Mouse (Mus musculus) MEL (cell line): Measurements from ENCODE around the gene Rcbtb2. TPM values are rescaled to one million over a fixed set of nuclear protein-coding genes. Genes with fewer than 3 reads are reported as not detected.

Experiments
- DNase-seq: peaks from one replicate; pipeline ENCODE4 v3.0.0; 2011; ENCODE audit warnings: low read depth, low spot score
- H3K27ac ChIP-seq: 2 replicates; pipeline ENCODE4 v1.5.1; 2012; ENCODE audit warnings: low read depth, mild to moderate bottlenecking, control low read depth, low read length, moderate library complexity; ENCODE audit not compliant: control insufficient read depth
- H3K27me3 ChIP-seq, 2 experiments: fragments of 150-350 bp in 1 of 2; sonication (generic) in 1 of 2; 2 replicates each; pipeline ENCODE4 v1.6.1; 2012; ENCODE audit warnings: low read length in 2 of 2, mild to moderate bottlenecking in 2 of 2, improper control_type of control experiment in 1 of 2, moderate library complexity in 1 of 2; ENCODE audit not compliant: insufficient read depth in 2 of 2, control insufficient read depth in 1 of 2
- H3K36me3 ChIP-seq, 2 experiments: 2 replicates each; pipeline ENCODE4 v1.6.1; 2012 to 2014; ENCODE audit warnings: low read length in 2 of 2, improper control_type of control experiment in 1 of 2, inconsistent platforms in 1 of 2, mild to moderate bottlenecking in 1 of 2; ENCODE audit not compliant: insufficient read depth in 2 of 2, control insufficient read depth in 1 of 2
- H3K4me1 ChIP-seq, 2 experiments: fragments of 150-350 bp in 1 of 2; sonication (generic) in 1 of 2; 2 replicates each; pipeline ENCODE4 v1.6.1; 2012; ENCODE audit warnings: low read length in 2 of 2, improper control_type of control experiment in 1 of 2, mild to moderate bottlenecking in 1 of 2; ENCODE audit not compliant: insufficient read depth in 2 of 2, control insufficient read depth in 1 of 2
- H3K4me3 ChIP-seq, 2 experiments: fragments of 150-350 bp in 1 of 2; sonication (generic) in 1 of 2; 2 replicates each; pipeline ENCODE4 v1.5.1; 2012; ENCODE audit warnings: low read depth in 2 of 2, low read length in 2 of 2, mild to moderate bottlenecking in 2 of 2, moderate library complexity in 2 of 2, control low read depth in 1 of 2, improper control_type of control experiment in 1 of 2; ENCODE audit not compliant: control insufficient read depth in 1 of 2, insufficient read depth in 1 of 2
- H3K79me2 ChIP-seq: 2 replicates; pipeline ENCODE4 v1.6.1; 2012; ENCODE audit warnings: mild to moderate bottlenecking, low read length, moderate library complexity; ENCODE audit not compliant: control insufficient read depth, poor library complexity, insufficient read depth
- H3K9ac ChIP-seq: 2 replicates; pipeline ENCODE4 v1.6.1; 2012; ENCODE audit warnings: low read depth, mild to moderate bottlenecking, control low read depth, low read length, moderate library complexity; ENCODE audit not compliant: control insufficient read depth, poor library complexity, severe bottlenecking
- H3K9me3 ChIP-seq: fragments of 150-350 bp; sonication (generic); replicated peaks from 2 replicates; pipeline ENCODE4 v1.6.1; 2012; ENCODE audit warnings: mild to moderate bottlenecking, low read length, improper control_type of control experiment, moderate library complexity; ENCODE audit not compliant: insufficient read depth
- BHLHE40 ChIP-seq: IDR thresholded peaks from 2 replicates; pipeline ENCODE4 v1.6.1; 2012; ENCODE audit warnings: low read depth, mild to moderate bottlenecking, inconsistent platforms, low read length, improper control_type of control experiment, borderline replicate concordance
- CHD1 ChIP-seq: IDR thresholded peaks from 2 replicates; pipeline ENCODE4 v1.6.1; 2012; ENCODE audit warnings: low read depth, mild to moderate bottlenecking, inconsistent platforms, low read length, improper control_type of control experiment
- CHD2 ChIP-seq: IDR thresholded peaks from 2 replicates; pipeline ENCODE4 v1.6.1; 2011; ENCODE audit warnings: low read length, improper control_type of control experiment
- CTCF ChIP-seq, 3 experiments: IDR thresholded peaks in 2 of 3; conservative IDR thresholded peaks in 1 of 3; 2 replicates each; pipeline ENCODE4 v1.5.1; 2011 to 2012; ENCODE audit warnings: low read length in 3 of 3, low read depth in 2 of 3, mild to moderate bottlenecking in 2 of 3, improper control_type of control experiment in 1 of 3, inconsistent platforms in 1 of 3, mixed read lengths in 1 of 3, moderate library complexity in 1 of 3; ENCODE audit not compliant: control insufficient read depth in 1 of 3, insufficient read depth in 1 of 3, poor library complexity in 1 of 3, severe bottlenecking in 1 of 3
- E2F4 ChIP-seq: IDR thresholded peaks from 2 replicates; pipeline ENCODE4 v1.6.1; 2011; ENCODE audit warnings: low read depth, low read length, improper control_type of control experiment, borderline replicate concordance
- EP300 ChIP-seq, 2 experiments: IDR thresholded peaks; 2 replicates each; pipeline ENCODE4 v1.6.1; 2011; ENCODE audit warnings: improper control_type of control experiment in 2 of 2, low read length in 2 of 2, low read depth in 1 of 2, mild to moderate bottlenecking in 1 of 2
- HCFC1 ChIP-seq: IDR thresholded peaks from 2 replicates; pipeline ENCODE4 v1.6.1; 2012; ENCODE audit warnings: low read depth, mild to moderate bottlenecking, inconsistent platforms, low read length, improper control_type of control experiment, moderate library complexity
- KAT2A ChIP-seq: conservative IDR thresholded peaks from 2 replicates; pipeline ENCODE4 v1.6.1; 2012; ENCODE audit warnings: low read depth, low read length, improper control_type of control experiment, inconsistent platforms
- MAFK ChIP-seq: IDR thresholded peaks from 2 replicates; pipeline ENCODE4 v1.6.1; 2011; ENCODE audit warnings: low read depth, mild to moderate bottlenecking, low read length, improper control_type of control experiment, borderline replicate concordance
- MAX ChIP-seq: IDR thresholded peaks from 2 replicates; pipeline ENCODE4 v1.6.1; 2011; ENCODE audit warnings: low read length, improper control_type of control experiment
- MAZ ChIP-seq: IDR thresholded peaks from 2 replicates; pipeline ENCODE4 v1.6.1; 2012; ENCODE audit warnings: low read depth, mild to moderate bottlenecking, inconsistent platforms, low read length, improper control_type of control experiment
- MEF2A ChIP-seq: IDR thresholded peaks from 2 replicates; pipeline ENCODE4 v1.6.1; 2014; ENCODE audit warnings: low read depth, mild to moderate bottlenecking, inconsistent platforms, low read length, improper control_type of control experiment; ENCODE audit not compliant: poor library complexity, insufficient replicate concordance, severe bottlenecking; ENCODE audit errors: extremely low read depth
- MXI1 ChIP-seq: IDR thresholded peaks from 2 replicates; pipeline ENCODE4 v1.6.1; 2011; ENCODE audit warnings: mild to moderate bottlenecking, low read depth, low read length, improper control_type of control experiment
- MYB ChIP-seq: IDR thresholded peaks from 2 replicates; pipeline ENCODE4 v1.6.1; 2011; ENCODE audit warnings: mild to moderate bottlenecking, low read depth, low read length, improper control_type of control experiment
- MYC ChIP-seq: IDR thresholded peaks from 2 replicates; pipeline ENCODE4 v1.6.1; 2011; ENCODE audit warnings: low read depth, mild to moderate bottlenecking, low read length, improper control_type of control experiment, moderate library complexity
- NELFE ChIP-seq: IDR thresholded peaks from 2 replicates; pipeline ENCODE4 v1.6.1; 2011; ENCODE audit warnings: low read depth, low read length, improper control_type of control experiment
- POLR2A ChIP-seq, 2 experiments: IDR thresholded peaks; 2 replicates each; pipeline ENCODE4 v1.6.1; 2011 to 2012; ENCODE audit warnings: low read length in 2 of 2, mild to moderate bottlenecking in 2 of 2, control low read depth in 1 of 2, improper control_type of control experiment in 1 of 2, low read depth in 1 of 2, moderate library complexity in 1 of 2; ENCODE audit not compliant: control insufficient read depth in 1 of 2, insufficient read depth in 1 of 2, poor library complexity in 1 of 2
- POLR2AphosphoS2 ChIP-seq: IDR thresholded peaks from 2 replicates; pipeline ENCODE4 v1.6.1; 2011; ENCODE audit warnings: low read length, improper control_type of control experiment
- POLR2AphosphoS5 ChIP-seq: IDR thresholded peaks from 2 replicates; pipeline ENCODE4 v1.6.1; 2012; ENCODE audit warnings: low read depth, borderline replicate concordance, mild to moderate bottlenecking, inconsistent platforms, low read length, moderate library complexity, mixed read lengths
- RCOR1 ChIP-seq: IDR thresholded peaks from 2 replicates; pipeline ENCODE4 v1.6.1; 2012; ENCODE audit warnings: low read depth, mild to moderate bottlenecking, inconsistent platforms, low read length, improper control_type of control experiment
- SIN3A ChIP-seq: IDR thresholded peaks from 2 replicates; pipeline ENCODE4 v1.6.1; 2012; ENCODE audit warnings: low read length, improper control_type of control experiment, inconsistent platforms
- SMC3 ChIP-seq: IDR thresholded peaks from 2 replicates; pipeline ENCODE4 v1.6.1; 2011; ENCODE audit warnings: low read depth, low read length, improper control_type of control experiment
- TAL1 ChIP-seq: IDR thresholded peaks from 2 replicates; pipeline ENCODE4 v1.6.1; 2012; ENCODE audit warnings: mild to moderate bottlenecking, inconsistent platforms, low read length, moderate library complexity, mixed read lengths
- TBP ChIP-seq: IDR thresholded peaks from 2 replicates; pipeline ENCODE4 v1.8.0; 2011; ENCODE audit warnings: low read depth, low read length, improper control_type of control experiment
- USF2 ChIP-seq, 2 experiments: IDR thresholded peaks; 2 replicates each; pipeline ENCODE4 v1.6.1; 2011 to 2012; ENCODE audit warnings: improper control_type of control experiment in 2 of 2, low read length in 2 of 2, borderline replicate concordance in 1 of 2, inconsistent platforms in 1 of 2, low read depth in 1 of 2, mild to moderate bottlenecking in 1 of 2; ENCODE audit not compliant: insufficient read depth in 1 of 2
- ZC3H11A ChIP-seq: IDR thresholded peaks from 2 replicates; pipeline ENCODE4 v1.6.1; 2012; ENCODE audit warnings: low read depth, mild to moderate bottlenecking, inconsistent platforms, low read length, improper control_type of control experiment
- ZMIZ1 ChIP-seq: IDR thresholded peaks from 2 replicates; pipeline ENCODE4 v1.6.1; 2012; ENCODE audit warnings: low read depth, mild to moderate bottlenecking, inconsistent platforms, low read length, improper control_type of control experiment, moderate library complexity
- ZNF384 ChIP-seq: IDR thresholded peaks from 2 replicates; pipeline ENCODE4 v1.6.1; 2012; ENCODE audit warnings: low read depth, mild to moderate bottlenecking, inconsistent platforms, low read length, improper control_type of control experiment
- polyA plus RNA-seq, 2 experiments: library from polyadenylated mRNA; stranded (reverse) in 1 of 2; unstranded in 1 of 2; fragments of >175 nt in 1 of 2; fragments of >200 nt in 1 of 2; gene quantifications; 2 replicates each; pipeline versions ENCODE4 v1.2.1 to v1.2.4; 2012; ENCODE audit warnings: low replicate concordance in 2 of 2, low read depth in 1 of 2; ENCODE audit not compliant: insufficient read length in 2 of 2, insufficient read depth in 1 of 2, missing spikeins in 1 of 2
- total RNA-seq: library from RNA; depleted of rRNA; stranded (reverse); fragments of 300-350 nt; gene quantifications from 2 replicates; pipeline ENCODE4 v1.2.3, GENCODE M21; 2012

Gene Rcbtb2
- total and polyA plus RNA-seq, 3 experiments = 8.6 to 13.8 TPM; not detected in 1

DNA sequence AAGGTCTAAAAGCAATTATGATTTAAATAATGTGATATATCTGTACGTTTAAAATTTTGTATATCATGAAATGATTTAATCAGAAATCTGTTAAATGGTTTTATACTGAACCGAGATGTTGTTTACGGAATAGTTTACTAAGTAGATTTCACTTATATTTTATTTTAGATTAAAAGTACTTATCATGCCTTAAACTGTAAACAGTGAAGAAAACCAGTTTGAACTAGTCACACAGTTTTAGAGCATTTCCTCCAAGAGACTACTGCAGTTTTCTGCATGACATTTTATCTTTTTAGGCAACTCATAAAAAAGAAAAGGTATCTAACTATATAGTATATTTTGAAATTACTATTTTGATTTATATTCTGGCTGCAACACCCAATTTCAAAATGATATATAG is 117.0 kb downstream of the Rcbtb2 start:
- no peak overlapping the region for H3K9ac ChIP-seq
- no peak for DNase-seq
- no peaks in the 10 kb centered on the region for H3K27me3 ChIP-seq
- no peak overlapping the region for H3K4me3 ChIP-seq
- H3K27ac ChIP-seq = no peak overlapping the region
- H3K36me3 ChIP-seq = no peaks in the 10 kb centered on the region
- no peaks in the 10 kb centered on the region for H3K9me3 ChIP-seq
- no peak for TF ChIP-seq POLR2A (IDR thresholded peaks at IDR 0.05; ENCODE audit: control insufficient read depth in 1 of 2, insufficient read depth in 1 of 2, low read depth in 1 of 2, low read length in 2 of 2, poor library complexity in 1 of 2)
- no peaks in the 10 kb centered on the region for H3K79me2 ChIP-seq
- H3K4me1 ChIP-seq = no peaks in the 10 kb centered on the region

DNA sequence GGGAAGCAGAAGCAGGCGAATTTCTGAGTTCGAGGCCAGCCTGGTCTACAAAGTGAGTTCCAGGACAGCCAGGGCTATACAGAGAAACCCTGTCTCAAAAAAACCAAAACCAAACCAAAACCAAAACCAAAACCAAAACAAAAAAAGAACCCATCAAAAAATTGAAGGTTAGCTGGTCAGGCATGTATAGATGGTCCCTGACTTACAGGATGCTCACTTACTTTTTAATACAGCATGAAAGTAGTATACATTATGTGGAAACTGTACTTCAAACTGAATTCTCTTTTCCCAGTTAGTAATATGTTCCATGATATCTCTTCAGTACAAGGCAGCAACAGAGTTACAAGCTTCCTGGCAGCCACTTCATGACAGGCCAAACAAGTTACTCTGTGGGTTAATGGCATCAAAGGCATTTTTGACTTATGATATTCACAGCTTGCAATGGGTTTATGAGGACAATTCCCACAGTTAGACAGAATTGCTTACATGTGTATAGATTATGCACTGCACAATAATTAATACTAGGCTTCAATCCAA is 121.3 kb downstream of the Rcbtb2 start:
- Histone ChIP-seq H3K36me3 (no peaks in the 10 kb centered on the region; a peak in 1 of 4 replicates), H3K9me3 (no peaks in the 10 kb centered on the region)

GRCm38 (mm10) chr14:73250056-73250455 is 127.2 kb downstream of the Rcbtb2 start:
- H3K79me2 ChIP-seq = no peaks in the 10 kb centered on the region
- H3K36me3 ChIP-seq = peaks cover 0 to 2% of the 10 kb centered on the region in 2 experiments; a peak in 3 of 4 replicates
- no peaks in the 10 kb centered on the region for H3K27me3 ChIP-seq

More for the DNA sequence above, 121.3 kb downstream of the Rcbtb2 start:
- Histone ChIP-seq H3K27ac (no peak overlapping the region), H3K4me1 (no peaks in the 10 kb centered on the region), H3K27me3 (no peaks in the 10 kb centered on the region), H3K9ac (no peak overlapping the region), H3K79me2 (no peaks in the 10 kb centered on the region), H3K4me3 (no peak overlapping the region)
- TF ChIP-seq NELFE (no peak), TAL1 (no peak), POLR2AphosphoS2 (no peak), CHD2 (no peak), CTCF (IDR thresholded peaks at IDR 0.05 in 2 of 3, conservative IDR thresholded peaks at IDR 0.05 in 1 of 3; ENCODE audit: control insufficient read depth in 1 of 3, insufficient read depth in 1 of 3, low read depth in 2 of 3, low read length in 3 of 3, poor library complexity in 1 of 3, severe bottlenecking in 1 of 3) (no peak), MYC (no peak), KAT2A (no peak), MAFK (no peak), MYB (no peak), POLR2A (IDR thresholded peaks at IDR 0.05; ENCODE audit: control insufficient read depth in 1 of 2, insufficient read depth in 1 of 2, low read depth in 1 of 2, low read length in 2 of 2, poor library complexity in 1 of 2) (no peak), SMC3 (no peak), MAX (no peak), TBP (no peak), ZC3H11A (no peak)
- no peak for DNase-seq

More at GRCm38 (mm10) chr14:73250056-73250455, 127.2 kb downstream of the Rcbtb2 start:
- TF ChIP-seq HCFC1 (no peak), KAT2A (no peak), SIN3A (no peak), ZMIZ1 (no peak), CTCF (IDR thresholded peaks at IDR 0.05 in 2 of 3, conservative IDR thresholded peaks at IDR 0.05 in 1 of 3; ENCODE audit: control insufficient read depth in 1 of 3, insufficient read depth in 1 of 3, low read depth in 2 of 3, low read length in 3 of 3, poor library complexity in 1 of 3, severe bottlenecking in 1 of 3) (no peak), EP300 (IDR thresholded peaks at IDR 0.05; ENCODE audit: low read depth in 1 of 2, low read length in 2 of 2) (no peak), USF2 (IDR thresholded peaks at IDR 0.05; ENCODE audit: borderline replicate concordance in 1 of 2, insufficient read depth in 1 of 2, low read depth in 1 of 2, low read length in 2 of 2) (no peak), ZNF384 (no peak), MEF2A (no peak), E2F4 (no peak), BHLHE40 (no peak), TAL1 (no peak), POLR2AphosphoS5 (no peak), MAZ (no peak), CHD1 (no peak), POLR2AphosphoS2 (no peak), MXI1 (no peak), RCOR1 (no peak)
- no peaks in the 10 kb centered on the region for H3K4me1 ChIP-seq
- H3K27ac ChIP-seq = no peak overlapping the region
- H3K9ac ChIP-seq = no peak overlapping the region
- no peaks in the 10 kb centered on the region for H3K9me3 ChIP-seq
- DNase-seq = no peak
- H3K4me3 ChIP-seq = no peak overlapping the region
